Mouse (Mus musculus) retina, postnatal 1 day (tissue): Measurements from ENCODE around the gene Dctd.
A peak's percentile ranks its signal among the peaks of the same experiment; 100 is the strongest.
"Not testable (repeated sequence)": the region's sequence is repeated elsewhere in the genome, so short reads cannot be mapped to it uniquely, and the experiment has no call there.

Source experiments
- DNase-seq: peaks from one replicate; pipeline ENCODE4 v3.0.0-alpha.2; 2012

Dctd gene

GRCm38 (mm10) chr8:48146449-48146848, 47.6 kb downstream of the Dctd start:
- no peak for DNase-seq

GRCm38 (mm10) chr8:48152062-48152738, 53.3 kb downstream of the Dctd start:
- peak; percentile 74 for DNase-seq

GRCm38 (mm10) chr8:48153360-48154121, 54.6 kb downstream of the Dctd start:
- DNase-seq: peak; percentile 71

GRCm38 (mm10) chr8:48157718-48158117, 58.8 kb downstream of the Dctd start:
- no peak for DNase-seq

- DNase-seq: no peak
These were observed 59.8 kb downstream of the Dctd start for GRCm38 (mm10) chr8:48158560-48159217.

GRCm38 (mm10) chr8:48177406-48177805, 78.5 kb downstream of the Dctd start:
- no peak for DNase-seq

GRCm38 (mm10) chr8:48177876-48178275, 79.0 kb downstream of the Dctd start:
- DNase-seq: no peak

GRCm38 (mm10) chr8:48178993-48179392, 80.1 kb downstream of the Dctd start:
- DNase-seq: no peak

- DNase-seq: not testable (repeated sequence)
These were observed 81.3 kb downstream of the Dctd start for GRCm38 (mm10) chr8:48180146-48180545.

- no peak for DNase-seq
These were observed 82.1 kb downstream of the Dctd start for GRCm38 (mm10) chr8:48181000-48181399.

- DNase-seq: no peak
These were observed 84.9 kb downstream of the Dctd start for GRCm38 (mm10) chr8:48183758-48184157.

- no peak for DNase-seq
These were observed 89.7 kb downstream of the Dctd start for GRCm38 (mm10) chr8:48188586-48188985.

- DNase-seq: no peak
These were observed 97.1 kb downstream of the Dctd start for GRCm38 (mm10) chr8:48195971-48196370.

GRCm38 (mm10) chr8:48199171-48199570, 100.3 kb downstream of the Dctd start:
- DNase-seq: no peak

GRCm38 (mm10) chr8:48202632-48203031, 103.7 kb downstream of the Dctd start:
- no peak for DNase-seq
